Mouse (Mus musculus): Measurements from ENCODE around the gene Aagab.

DNA sequence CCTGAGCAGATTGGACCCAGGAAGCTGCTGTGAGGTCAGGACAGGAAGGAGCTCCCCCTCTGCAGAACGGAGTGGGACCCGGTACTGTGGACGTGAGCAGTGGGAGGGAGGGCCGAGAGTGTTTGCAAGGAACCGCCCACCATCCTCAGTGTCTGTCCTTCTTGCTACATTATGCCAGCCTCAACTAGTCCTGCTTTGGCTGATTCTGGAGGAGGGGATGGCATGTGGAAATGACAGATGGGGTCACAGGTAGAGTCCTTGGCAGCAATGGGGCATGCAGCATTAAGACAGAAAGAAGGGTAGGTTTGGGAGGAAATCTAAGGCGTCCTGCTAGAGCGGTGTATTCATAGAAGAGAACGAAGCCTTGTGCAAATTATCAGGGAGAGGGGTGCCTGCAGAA is 40.5 kb upstream of the Aagab start:
- TF ChIP-seq POLR2A (IDR thresholded peaks at IDR 0.05; ENCODE audit: low read depth, low read length) (no peak), CTCF (IDR thresholded peaks at IDR 0.05; ENCODE audit: borderline replicate concordance, insufficient read depth, low read length) (no peak)
